Mouse (Mus musculus) hindbrain, embryonic 10.5 days (tissue): ENCODE measurements around the gene Frmpd4. TPM values are rescaled to one million over a fixed set of nuclear protein-coding genes. Genes with fewer than 3 reads are reported as not detected.

Experiments used
- DNase-seq: peaks from one replicate; pipeline ENCODE4 v3.0.0-alpha.2; 2017; ENCODE audit warnings: low spot score
- H3K27ac ChIP-seq: fragments of 300-500 bp; sonication (generic); 2 replicates; pipeline ENCODE4 v1.5.1; 2016; ENCODE audit warnings: mild to moderate bottlenecking, moderate library complexity
- H3K27me3 ChIP-seq: fragments of 300-500 bp; sonication (generic); 2 replicates; pipeline ENCODE4 v1.6.1; 2016; ENCODE audit warnings: mild to moderate bottlenecking; ENCODE audit not compliant: poor library complexity, insufficient read depth, severe bottlenecking
- H3K36me3 ChIP-seq: fragments of 300-500 bp; sonication (generic); 2 replicates; pipeline ENCODE4 v1.6.1; 2016; ENCODE audit warnings: mild to moderate bottlenecking, moderate library complexity
- H3K4me1 ChIP-seq: fragments of 300-500 bp; sonication (generic); replicated peaks from 2 replicates; pipeline ENCODE4 v1.6.1; 2016; ENCODE audit warnings: mild to moderate bottlenecking
- H3K4me3 ChIP-seq: fragments of 300-500 bp; sonication (generic); 2 replicates; pipeline ENCODE4 v1.5.1; 2016; ENCODE audit warnings: mild to moderate bottlenecking, moderate library complexity
- H3K9me3 ChIP-seq: fragments of 300-500 bp; sonication (generic); 2 replicates; pipeline ENCODE4 v1.6.1; 2016; ENCODE audit warnings: mild to moderate bottlenecking, moderate library complexity
- WGBS: fragments of 180-500 bp; shearing (Covaris S2); methylation state at CpG from one replicate; pipeline ENCODE4 v1.1.7; 2016; 5-methylcytosine and 5-hydroxymethylcytosine counted together
- polyA plus RNA-seq: library from polyadenylated mRNA; unstranded; fragments of >200 nt; fragmentation: Nextera tagmentation; extraction: Ambion mirVana; gene quantifications from 2 replicates; pipeline ENCODE4 v1.2.1, GENCODE M21; 2016

Frmpd4 gene
- polyA plus RNA-seq, 1 experiment from 2014 or later: 0.18 TPM

DNA sequence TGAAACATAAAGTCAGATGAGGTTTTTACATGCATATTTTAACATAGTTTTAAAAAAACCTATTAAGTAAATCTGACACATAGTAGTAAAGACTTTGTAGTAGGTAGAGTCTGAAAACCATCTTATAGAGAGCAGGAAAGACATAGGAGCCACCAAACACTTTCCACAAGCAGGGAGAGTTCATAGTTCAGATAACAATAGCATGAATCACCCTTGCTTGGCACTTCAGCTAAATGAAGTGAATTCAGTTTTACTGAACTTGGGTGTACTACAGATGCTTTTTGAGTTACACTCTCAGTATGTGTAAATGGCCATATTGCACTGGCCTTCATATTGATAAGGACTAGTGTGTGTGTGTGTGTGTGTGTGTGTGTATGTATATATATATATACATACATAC is 793.5 kb downstream of the Frmpd4 start:
- Histone ChIP-seq H3K4me1 (no peaks in the 10 kb centered on the region), H3K27me3 (peaks cover 64% of the 10 kb centered on the region), H3K4me3 (no peak overlapping the region), H3K27ac (no peak overlapping the region), H3K9me3 (no peaks in the 10 kb centered on the region), H3K36me3 (no peaks in the 10 kb centered on the region)
- DNase-seq: no peak

DNA sequence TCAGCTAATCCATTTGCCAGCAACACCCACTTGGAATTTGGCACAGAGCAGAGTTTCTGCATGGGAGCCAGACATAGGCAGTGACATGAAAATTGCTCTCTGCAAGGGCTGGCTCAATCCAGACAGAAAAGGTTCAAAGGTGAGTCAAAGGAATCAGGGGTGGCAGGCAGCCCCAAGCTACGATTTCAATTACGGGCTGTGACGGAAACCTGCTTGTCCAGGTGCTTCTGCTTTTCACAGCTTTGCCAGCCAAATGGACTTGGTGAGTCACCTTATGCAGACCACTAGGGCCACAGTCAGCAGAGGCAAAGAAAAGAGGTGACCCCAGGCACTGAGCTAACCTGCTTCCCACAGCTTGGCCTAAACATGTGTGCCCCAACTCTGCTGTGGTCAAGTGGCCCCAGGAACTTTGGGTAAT is 857.5 kb downstream of the Frmpd4 start:
- Histone ChIP-seq H3K9me3 (no peaks in the 10 kb centered on the region), H3K27ac (no peak overlapping the region), H3K4me1 (0 out of 2 replicates have a peak, but pooled peaks cover 4% of the 10 kb centered on the region), H3K4me3 (no peak overlapping the region), H3K36me3 (no peaks in the 10 kb centered on the region), H3K27me3 (peaks cover 89% of the 10 kb centered on the region)
- peak; percentile 3 for DNase-seq
- 65% methylated on average over 3 of the region's 3 CpGs for WGBS

DNA sequence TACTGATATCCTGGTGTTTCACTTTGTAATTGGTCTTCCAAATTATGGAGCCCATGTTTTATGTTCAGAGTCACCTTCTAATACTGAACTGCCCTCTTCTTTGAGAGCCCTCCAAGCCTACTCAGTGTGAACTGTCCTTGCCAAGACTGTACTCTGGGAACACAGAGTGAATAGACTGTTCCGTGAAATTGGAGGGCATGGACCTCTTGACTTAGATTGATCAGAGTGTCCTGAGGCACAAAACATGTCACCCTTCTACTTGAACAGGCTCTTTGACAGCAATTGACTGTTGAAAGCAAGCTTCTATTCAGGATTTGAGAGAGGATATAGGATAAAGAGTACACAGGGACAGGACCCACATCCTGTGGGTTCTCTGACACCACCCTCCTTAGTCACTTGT is 857.9 kb downstream of the Frmpd4 start:
- Histone ChIP-seq H3K27ac (no peak overlapping the region), H3K27me3 (peaks cover 89% of the 10 kb centered on the region), H3K4me1 (0 out of 2 replicates have a peak, but pooled peaks cover 4% of the 10 kb centered on the region), H3K36me3 (no peaks in the 10 kb centered on the region), H3K9me3 (no peaks in the 10 kb centered on the region), H3K4me3 (no peak overlapping the region)
- WGBS: 45% methylated on average over 1 of the region's 1 CpGs
- peak; percentile 3 for DNase-seq

DNA sequence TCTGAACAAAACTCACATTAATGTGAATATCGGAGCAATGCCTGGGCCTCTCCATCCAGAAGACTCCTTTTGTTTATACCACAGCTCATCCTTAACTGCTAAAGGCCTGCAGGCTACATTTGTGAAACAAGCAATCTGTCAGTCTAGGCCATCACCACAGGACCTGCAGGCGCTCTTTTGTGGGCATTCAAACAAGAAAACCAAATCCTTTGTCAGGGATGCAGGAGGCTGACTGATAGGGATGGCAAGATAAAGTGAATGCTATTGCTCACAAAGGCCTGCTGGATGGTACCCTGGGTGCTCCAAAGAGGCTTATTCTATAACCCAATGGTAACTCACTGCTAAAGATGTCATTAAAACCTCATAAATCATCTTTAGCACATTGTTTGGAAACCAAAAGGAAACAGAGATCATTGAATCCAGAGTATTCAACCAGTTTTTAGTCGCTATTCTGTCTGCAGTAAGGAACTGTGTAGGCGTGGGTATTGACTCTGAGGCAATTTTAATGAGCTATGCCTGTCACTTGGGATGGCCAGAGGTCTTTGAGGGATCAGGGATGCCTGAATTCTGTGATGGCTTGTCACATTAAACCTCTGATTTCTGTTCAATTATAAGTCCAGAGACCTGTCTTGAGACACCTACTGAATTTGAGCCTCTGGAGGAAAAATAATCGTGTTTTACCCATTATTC is 922.1 kb downstream of the Frmpd4 start:
- Histone ChIP-seq H3K27me3 (peaks cover 60% of the 10 kb centered on the region), H3K4me1 (peaks cover 2% of the 10 kb centered on the region; the same call in 1 of the 2 replicates)
- WGBS: 37% methylated on average over 5 of the region's 5 CpGs

DNA sequence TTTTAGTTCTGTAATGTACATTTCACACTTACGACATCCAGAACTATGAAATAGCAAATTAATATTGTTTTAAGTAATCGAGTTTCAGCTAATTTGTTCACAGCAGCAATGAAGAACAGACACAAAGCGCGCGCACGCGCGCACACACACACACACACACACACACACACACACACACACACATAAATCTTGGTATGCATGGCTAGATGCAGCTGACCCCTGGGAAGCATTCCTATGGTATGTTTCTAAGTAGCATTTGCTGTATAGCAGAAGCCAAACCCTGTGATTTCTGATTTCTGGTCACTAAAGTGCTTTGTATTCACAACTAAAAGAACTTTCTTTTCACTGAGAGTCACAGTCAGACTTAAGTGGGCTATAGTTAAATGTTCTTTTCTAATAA is 922.8 kb downstream of the Frmpd4 start:
- Histone ChIP-seq H3K27ac (no peak overlapping the region), H3K9me3 (0 out of 2 replicates have a peak, but pooled peaks cover 3% of the 10 kb centered on the region), H3K4me1 (peaks cover 2% of the 10 kb centered on the region; the same call in 1 of the 2 replicates), H3K4me3 (no peak overlapping the region), H3K27me3 (peaks cover 60% of the 10 kb centered on the region), H3K36me3 (no peaks in the 10 kb centered on the region)
- DNase-seq: peak; percentile 10
- WGBS: 86% methylated on average over 8 of the region's 8 CpGs

More for the DNA sequence above, 922.1 kb downstream of the Frmpd4 start:
- Histone ChIP-seq H3K27ac (no peak overlapping the region; the same call in 1 of the 2 replicates), H3K36me3 (no peaks in the 10 kb centered on the region), H3K9me3 (0 out of 2 replicates have a peak, but pooled peaks cover 5% of the 10 kb centered on the region), H3K4me3 (no peak overlapping the region)
- peak; percentile 40 for DNase-seq

DNA sequence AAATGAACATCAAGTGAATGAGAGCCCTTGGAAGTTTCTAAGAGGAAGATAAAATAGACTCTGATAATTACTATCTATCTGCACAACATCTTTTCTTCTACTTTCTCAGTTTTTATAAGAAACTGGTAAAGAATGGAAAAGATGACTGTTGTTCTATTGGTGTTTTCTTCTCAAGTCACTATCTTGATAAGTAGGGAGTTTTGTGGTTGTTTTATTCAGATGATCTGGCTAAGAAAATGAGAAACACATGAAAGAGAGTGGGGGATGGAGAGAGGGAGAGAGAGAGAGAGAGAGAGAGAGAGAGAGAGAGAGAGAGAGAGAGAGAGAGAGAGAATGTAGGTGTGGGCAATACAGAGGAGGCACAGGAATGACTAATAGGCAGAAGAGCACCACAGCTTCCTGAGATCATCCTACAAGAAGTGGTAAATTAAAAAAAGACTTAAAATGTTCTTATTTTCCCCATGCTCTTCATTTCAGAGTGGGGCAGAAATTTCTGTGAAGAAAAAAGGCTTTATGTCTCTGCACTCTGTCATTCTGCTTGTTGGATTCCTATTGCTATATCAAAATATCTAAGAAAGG is 979.3 kb downstream of the Frmpd4 start:
- Histone ChIP-seq H3K27me3 (peaks cover 35% of the 10 kb centered on the region; the same call in 1 of the 2 replicates), H3K9me3 (no peaks in the 10 kb centered on the region), H3K4me3 (no peak overlapping the region), H3K4me1 (no peaks in the 10 kb centered on the region), H3K36me3 (no peaks in the 10 kb centered on the region), H3K27ac (no peak overlapping the region)
- DNase-seq: no peak

DNA sequence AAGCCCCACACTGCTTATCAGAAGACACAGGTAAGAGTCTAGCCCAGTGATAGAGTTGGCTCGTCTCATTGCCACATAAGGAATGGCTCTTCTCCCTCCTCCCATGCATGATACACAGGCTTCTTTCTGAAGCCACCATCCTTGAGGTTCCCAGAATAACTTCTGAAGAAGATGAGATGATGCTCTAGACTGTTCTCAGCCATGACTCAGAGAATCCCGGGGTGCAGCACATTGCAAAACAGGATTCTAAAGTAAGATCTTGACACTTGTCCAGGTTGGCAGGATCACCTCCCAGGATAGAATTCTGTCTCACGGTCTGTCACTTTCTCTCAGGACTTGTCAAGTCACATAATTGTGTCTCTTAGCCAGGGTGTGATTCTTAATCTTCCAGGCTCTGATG is 1024.2 kb downstream of the Frmpd4 start:
- H3K4me1 ChIP-seq: no peaks in the 10 kb centered on the region
- no peaks in the 10 kb centered on the region for H3K36me3 ChIP-seq
- H3K27ac ChIP-seq: no peak overlapping the region
- H3K9me3 ChIP-seq: no peaks in the 10 kb centered on the region
- H3K27me3 ChIP-seq: peaks cover 71% of the 10 kb centered on the region
- no peak overlapping the region for H3K4me3 ChIP-seq
- DNase-seq: no peak
- WGBS: 91% methylated on average over 3 of the region's 3 CpGs

DNA sequence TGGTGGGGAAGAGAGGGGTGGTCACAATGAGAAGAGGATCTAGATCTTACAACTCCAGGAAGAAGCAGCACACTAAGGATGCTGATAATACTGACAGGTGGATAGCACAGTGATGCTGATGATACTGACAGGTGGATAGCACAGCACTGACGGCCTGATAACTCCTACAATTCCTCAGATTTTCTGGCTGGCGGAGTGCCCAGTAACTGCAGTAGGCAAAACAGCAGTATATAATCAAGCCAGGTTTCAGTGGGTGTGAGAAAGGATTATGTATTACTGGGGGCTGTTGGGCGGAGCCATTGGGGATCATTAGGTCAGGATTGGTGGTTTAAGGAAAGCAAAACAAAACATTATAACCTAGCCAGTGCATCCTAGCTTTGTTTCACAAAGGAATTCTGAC is 1053.9 kb downstream of the Frmpd4 start:
- Histone ChIP-seq H3K4me3 (no peak overlapping the region), H3K9me3 (no peaks in the 10 kb centered on the region), H3K36me3 (no peaks in the 10 kb centered on the region), H3K27ac (no peak overlapping the region), H3K4me1 (peaks cover 4% of the 10 kb centered on the region; the same call in 1 of the 2 replicates), H3K27me3 (peaks cover 83% of the 10 kb centered on the region)
- 89% methylated on average over 3 of the region's 3 CpGs for WGBS
- no peak for DNase-seq

DNA sequence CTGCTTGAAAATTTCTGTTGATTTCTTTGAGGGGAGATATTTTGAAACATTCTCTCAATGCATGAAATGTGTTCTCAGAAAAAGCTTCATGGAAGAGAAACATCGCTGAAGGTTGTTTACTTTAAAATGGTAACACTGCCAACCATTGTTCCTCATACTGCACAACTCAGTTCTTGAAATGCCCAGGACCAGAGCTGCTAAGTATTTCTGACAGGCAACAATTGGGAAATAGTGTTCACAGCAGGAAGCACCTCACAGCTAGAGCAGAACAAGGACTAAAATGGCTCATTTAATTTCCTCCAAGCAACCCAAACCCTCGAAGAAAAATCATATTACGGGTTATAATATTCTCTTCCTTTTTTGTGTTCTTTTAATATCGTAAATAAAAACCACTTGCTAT is 1054.5 kb downstream of the Frmpd4 start:
- peaks cover 83% of the 10 kb centered on the region for H3K27me3 ChIP-seq
- no peak overlapping the region for H3K4me3 ChIP-seq
- H3K4me1 ChIP-seq: peaks cover 4% of the 10 kb centered on the region; the same call in 1 of the 2 replicates
- H3K36me3 ChIP-seq: no peaks in the 10 kb centered on the region
- no peak for DNase-seq
- whole genome bisulfite sequencing: 82% methylated on average over 4 of the region's 4 CpGs
- H3K9me3 ChIP-seq: no peaks in the 10 kb centered on the region
- no peak overlapping the region for H3K27ac ChIP-seq

DNA sequence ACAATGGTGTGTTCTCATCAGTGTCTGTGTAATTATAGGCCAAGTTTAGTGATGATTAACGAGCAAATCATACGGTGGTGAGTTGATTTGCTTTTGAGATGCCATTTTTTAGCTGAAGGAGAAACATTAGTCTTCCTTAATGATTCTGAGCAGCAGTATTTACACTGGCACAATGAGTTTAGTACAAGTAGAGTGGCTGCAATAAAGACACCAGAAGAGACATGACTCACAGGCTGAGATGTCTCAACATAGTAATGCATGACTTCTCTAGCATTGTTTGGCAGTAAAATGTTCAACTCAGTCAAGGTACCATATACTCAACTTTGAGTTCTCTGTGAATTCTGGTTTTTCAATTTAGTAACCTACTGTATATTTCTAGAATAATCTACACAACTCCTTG is 1058.6 kb downstream of the Frmpd4 start:
- DNase-seq: no peak
- Histone ChIP-seq H3K9me3 (no peaks in the 10 kb centered on the region), H3K27me3 (peaks cover 75% of the 10 kb centered on the region), H3K4me1 (peaks cover 4% of the 10 kb centered on the region; the same call in 1 of the 2 replicates), H3K27ac (no peak overlapping the region), H3K36me3 (no peaks in the 10 kb centered on the region), H3K4me3 (no peak overlapping the region)
- WGBS: 96% methylated on average over 2 of the region's 2 CpGs

DNA sequence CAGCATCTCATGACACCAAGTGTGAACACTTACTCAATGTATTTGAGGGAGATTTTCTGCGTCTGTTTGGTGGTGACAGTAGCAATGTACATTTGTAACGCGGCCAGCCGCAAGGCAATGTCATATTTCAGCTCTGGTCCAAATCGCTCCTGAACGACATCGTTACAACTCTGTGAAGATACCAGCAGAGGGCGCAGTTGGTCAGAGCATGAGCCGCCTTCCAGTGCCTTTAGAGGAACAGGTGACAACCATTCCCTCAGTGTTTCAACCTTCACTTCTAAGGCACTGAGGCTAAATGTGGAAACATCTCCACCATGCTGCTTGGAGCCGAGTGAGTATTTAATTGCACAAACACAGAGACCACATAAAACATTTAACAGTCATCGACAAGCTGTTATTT is 1079.3 kb downstream of the Frmpd4 start:
- WGBS: 40% methylated on average over 11 of the region's 11 CpGs
- H3K27ac ChIP-seq: no peak overlapping the region
- peaks cover 70% of the 10 kb centered on the region for H3K27me3 ChIP-seq
- H3K4me3 ChIP-seq: no peak overlapping the region
- H3K9me3 ChIP-seq: no peaks in the 10 kb centered on the region
- no peaks in the 10 kb centered on the region for H3K4me1 ChIP-seq
- peak; percentile 46 for DNase-seq
- no peaks in the 10 kb centered on the region for H3K36me3 ChIP-seq

DNA sequence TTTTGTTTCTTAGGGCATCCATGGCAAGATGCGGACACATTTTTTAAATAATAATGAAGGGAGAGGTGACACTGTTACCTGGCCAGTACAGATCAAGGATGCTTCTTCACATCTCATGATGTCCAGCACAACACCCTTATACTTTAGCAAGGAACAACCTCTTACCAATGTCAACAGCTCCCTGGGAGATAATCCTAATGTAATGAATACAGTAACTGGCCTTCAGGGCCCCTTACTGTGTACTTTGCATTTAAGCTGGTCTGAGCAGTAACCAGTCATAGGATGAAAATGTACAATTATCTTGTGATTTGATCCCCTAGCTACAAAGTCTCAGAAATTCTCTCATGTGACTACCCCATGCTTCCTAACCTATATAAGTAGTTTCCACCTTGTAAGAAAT is 1084.8 kb downstream of the Frmpd4 start:
- peaks cover 79% of the 10 kb centered on the region for H3K27me3 ChIP-seq
- DNase-seq: no peak
- no peaks in the 10 kb centered on the region for H3K9me3 ChIP-seq
- H3K4me1 ChIP-seq: no peaks in the 10 kb centered on the region
- H3K36me3 ChIP-seq: no peaks in the 10 kb centered on the region
- H3K4me3 ChIP-seq: no peak overlapping the region
- WGBS: 97% methylated on average over 1 of the region's 1 CpGs
- H3K27ac ChIP-seq: no peak overlapping the region

DNA sequence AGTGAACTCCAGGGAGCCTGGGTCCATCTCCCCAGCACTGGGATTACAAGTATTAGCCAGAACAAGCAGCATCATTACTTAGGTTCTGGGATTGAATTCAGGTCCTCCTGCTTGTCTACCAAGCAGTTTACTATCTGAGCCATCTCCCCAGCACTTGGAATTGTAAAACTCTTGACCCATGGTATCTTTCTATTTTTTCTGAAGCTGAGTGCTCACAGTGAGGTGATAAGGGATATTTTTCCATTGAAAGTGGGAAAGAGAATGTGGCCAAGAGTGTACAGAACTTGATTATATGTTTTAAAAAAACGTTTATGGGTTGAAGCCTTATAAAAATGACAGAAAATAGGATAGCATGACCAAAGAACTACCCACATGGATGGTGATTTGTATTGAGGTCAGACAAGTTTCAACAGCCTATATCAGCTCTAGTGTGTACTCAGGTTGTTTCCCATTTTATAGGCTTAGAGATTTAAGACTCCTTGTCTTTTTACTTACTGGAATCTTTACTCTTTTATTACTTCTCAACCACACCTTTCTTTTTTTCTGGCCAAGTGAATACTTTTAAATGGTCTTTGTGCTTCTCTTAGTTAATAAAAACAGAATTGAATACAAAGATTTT is 1085.3 kb downstream of the Frmpd4 start:
- WGBS: 62% methylated on average over 1 of the region's 1 CpGs
- no peak for DNase-seq
- H3K36me3 ChIP-seq: no peaks in the 10 kb centered on the region
- no peaks in the 10 kb centered on the region for H3K4me1 ChIP-seq
- H3K27me3 ChIP-seq: peaks cover 80% of the 10 kb centered on the region
- no peaks in the 10 kb centered on the region for H3K9me3 ChIP-seq
- H3K27ac ChIP-seq: no peak overlapping the region
- H3K4me3 ChIP-seq: no peak overlapping the region
